Mouse (Mus musculus): Measurements from ENCODE around the gene Crp. TPM values are rescaled to one million over a fixed set of nuclear protein-coding genes. Genes with fewer than 3 reads are reported as not detected.

Gene Crp
- total RNA-seq, 2 experiments from 2014 or later, result not detected

GRCm38 (mm10) chr1:172711396-172711795, 13.5 kb downstream of the Crp start:
- intact Hi-C loops (cut with DNase I), result no loop called here
- no peak for DNase-seq

- intact Hi-C loops (cut with DNase I), result no loop called here
- DNase-seq, result no peak
These were observed 14.1 kb downstream of the Crp start for GRCm38 (mm10) chr1:172711962-172712361.

GRCm38 (mm10) chr1:172751241-172751640, 53.4 kb downstream of the Crp start:
- intact Hi-C loops (cut with DNase I), result no loop called here
- DNase-seq, result no peak

- intact Hi-C loops (cut with DNase I), result no loop called here
- no peak for DNase-seq
These were observed 57.3 kb downstream of the Crp start for GRCm38 (mm10) chr1:172755151-172755550.

GRCm38 (mm10) chr1:172759525-172759924, 61.7 kb downstream of the Crp start:
- intact Hi-C loops (cut with DNase I), result no loop called here
- no peak for DNase-seq

GRCm38 (mm10) chr1:172779195-172779594, 81.3 kb downstream of the Crp start:
- DNase-seq, result no peak
- intact Hi-C loops (cut with DNase I), result no loop called here

- DNase-seq, result no peak
- intact Hi-C loops (cut with DNase I), result no loop called here
These were observed 87.5 kb downstream of the Crp start for GRCm38 (mm10) chr1:172785322-172785721.

- intact Hi-C loops (cut with DNase I), result no loop called here
- no peak for DNase-seq
These were observed 88.0 kb downstream of the Crp start for GRCm38 (mm10) chr1:172785886-172786285.

GRCm38 (mm10) chr1:172828975-172829374, 131.1 kb downstream of the Crp start:
- intact Hi-C loops (cut with DNase I), result no loop called here
- no peak for DNase-seq

GRCm38 (mm10) chr1:172847044-172847761, 149.3 kb downstream of the Crp start:
- DNase-seq, result no peak

GRCm38 (mm10) chr1:172848171-172848570, 150.3 kb downstream of the Crp start:
- intact Hi-C loops (cut with DNase I), result no loop called here
- DNase-seq, result no peak

More at GRCm38 (mm10) chr1:172847044-172847761, 149.3 kb downstream of the Crp start:
- intact Hi-C loops (cut with DNase I), result no loop called here

- intact Hi-C loops (cut with DNase I), result no loop called here
- no peak for DNase-seq
These were observed 177.4 kb downstream of the Crp start for GRCm38 (mm10) chr1:172875265-172875664.

GRCm38 (mm10) chr1:172876675-172877074, 178.8 kb downstream of the Crp start:
- no peak for DNase-seq
- intact Hi-C loops (cut with DNase I), result no loop called here

Other genes starting within 250 kb of the Crp start
- gene Slamf9, start 222.7 kb upstream of the Crp start, total RNA-seq (2021), result under 1 TPM in 1 of 2 experiments, not detected in 1; 0.26 TPM
- 10 to 100 TPM; 57.2 to 67.9 TPM for gene Igsf9, start 216.3 kb upstream of the Crp start, total RNA-seq (2021)
- 10 to 100 TPM; 22.8 to 29.5 TPM for gene Tagln2, start 198.0 kb upstream of the Crp start, total RNA-seq (2021)
- gene Cfap45, start 177.3 kb upstream of the Crp start, total RNA-seq (2021), result 1 to 10 TPM; 2.3 to 2.5 TPM
- gene Vsig8, start 142.1 kb upstream of the Crp start, total RNA-seq (2021), result not detected
- not detected for gene Slamf8, start 107.5 kb upstream of the Crp start, total RNA-seq (2021)
- not detected for gene Fcrl6, start 95.5 kb upstream of the Crp start, total RNA-seq (2021)
- 1 to 10 TPM; 5.8 to 6.9 TPM for gene Dusp23, start 65.1 kb upstream of the Crp start, total RNA-seq (2021)
- not detected for gene Apcs, start 197.0 kb downstream of the Crp start, total RNA-seq (2021)